ENCODE assay signal across 8 mouse cellular contexts in the genomic region with DNA sequence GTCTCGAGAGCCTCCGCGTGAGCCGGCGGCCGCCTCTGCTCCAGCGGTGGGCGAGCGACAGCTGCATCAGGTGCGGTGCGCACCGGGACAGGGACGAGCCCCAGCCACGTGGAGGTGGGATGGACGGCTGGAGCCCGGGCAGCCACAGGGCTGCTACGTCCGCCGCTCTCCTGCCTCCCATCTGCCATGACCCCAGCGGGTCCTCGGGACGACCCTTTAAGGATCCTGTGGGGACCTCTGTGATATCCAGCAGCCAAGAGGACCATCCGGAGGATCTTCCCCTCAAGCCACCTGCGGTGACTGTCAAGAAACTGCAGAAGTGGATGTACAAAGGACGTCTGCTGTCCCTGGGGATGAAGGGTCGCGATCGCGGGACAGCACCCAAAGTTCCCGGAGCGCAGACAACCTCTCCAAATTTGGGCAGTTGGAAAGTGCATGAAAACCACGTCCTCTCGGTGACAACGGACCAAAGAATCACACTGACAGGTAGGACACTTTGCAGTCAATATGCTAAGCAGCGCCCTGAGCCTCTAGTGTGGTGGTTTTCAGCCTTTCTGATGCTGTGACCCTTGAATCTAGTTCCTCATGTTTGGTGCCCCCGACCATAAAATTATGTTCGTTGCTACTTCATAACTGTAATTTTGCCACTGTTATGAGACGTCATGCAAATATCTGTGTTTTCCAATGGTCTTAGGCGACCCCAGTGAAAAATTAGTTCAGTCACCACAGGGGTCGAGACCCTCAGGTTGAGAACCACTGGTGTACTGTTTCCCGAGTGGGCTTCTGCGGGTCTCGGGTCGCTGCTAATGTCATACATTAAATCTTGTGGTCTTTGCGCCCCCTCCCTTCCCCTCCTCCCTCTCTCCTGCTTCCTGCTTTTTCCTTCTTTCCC. TPM values are rescaled to one million over a fixed set of nuclear protein-coding genes. Genes with fewer than 3 reads are reported as not detected.
DNase-seq lines count a peak whose midpoint lies in the region; ATAC-seq and TF ChIP-seq lines count a peak whose summit lies in the region.

No protein-coding gene starts in this region.

- no peak overlapping the region for H3K27ac ChIP-seq in cerebellum, adult 2 months (ENCODE audit: insufficient read depth, low read length)
- H3K27ac ChIP-seq in embryonic facial prominence, embryonic 14.5 days (replicated peaks; ENCODE audit: low read depth, low read length) = peak overlapping the region; percentile 90
- peak overlapping the region; percentile 91 for H3K27ac ChIP-seq in limb, embryonic 10.5 days
- H3K27ac ChIP-seq in neural tube, embryonic 15.5 days (replicated peaks) = no peak overlapping the region

- H3K4me2 ChIP-seq in embryonic facial prominence, embryonic 14.5 days (ENCODE audit: low read depth, low read length) = peak overlapping the region; percentile 86
- H3K4me2 ChIP-seq in neural tube, embryonic 15.5 days = peak overlapping the region; percentile 82

- WGBS in cerebellum, adult 2 months = 2% methylated on average over 45 of the region's 45 CpGs
- WGBS in embryonic facial prominence, embryonic 14.5 days = under 1% methylated on average over 37 of the region's 45 CpGs
- WGBS in limb, embryonic 10.5 days = under 1% methylated on average over 44 of the region's 45 CpGs
- under 1% methylated on average over 45 of the region's 45 CpGs for WGBS in neural tube, embryonic 15.5 days

- no peaks in the 10 kb centered on the region for H3K9me3 ChIP-seq in embryonic facial prominence, embryonic 14.5 days (ENCODE audit: control insufficient read depth, low read length)
- no peaks in the 10 kb centered on the region for H3K9me3 ChIP-seq in limb, embryonic 10.5 days (replicated peaks)
- H3K9me3 ChIP-seq in neural tube, embryonic 15.5 days (replicated peaks) = no peaks in the 10 kb centered on the region

- no peak for TF ChIP-seq CTCF in cerebellum, adult 2 months (IDR thresholded peaks at IDR 0.05; ENCODE audit: borderline replicate concordance, insufficient read depth, low read depth, low read length)

- no peaks in the 10 kb centered on the region for H3K36me3 ChIP-seq in embryonic facial prominence, embryonic 14.5 days (ENCODE audit: control insufficient read depth, insufficient read depth, low read length)
- H3K36me3 ChIP-seq in limb, embryonic 10.5 days = peaks cover 4% of the 10 kb centered on the region; the same call in 1 of the 2 replicates
- H3K36me3 ChIP-seq in neural tube, embryonic 15.5 days = no peaks in the 10 kb centered on the region

- peak overlapping the region; percentile 15 for H3K4me3 ChIP-seq in cerebellum, adult 2 months (replicated peaks; ENCODE audit: insufficient read depth, low read depth, low read length)
- peak overlapping the region; percentile 77 for H3K4me3 ChIP-seq in embryonic facial prominence, embryonic 14.5 days (ENCODE audit: low read depth, low read length)
- peak overlapping the region; percentile 75 for H3K4me3 ChIP-seq in limb, embryonic 10.5 days
- H3K4me3 ChIP-seq in neural tube, embryonic 15.5 days (replicated peaks) = peak overlapping the region; percentile 74

- H3K27me3 ChIP-seq in cerebellum, adult 2 months (ENCODE audit: control insufficient read depth, insufficient read depth, low read length) = peaks cover 1% of the 10 kb centered on the region; the same call in 1 of the 2 replicates
- 0 out of 2 replicates have a peak, but pooled peaks cover 3% of the 10 kb centered on the region for H3K27me3 ChIP-seq in embryonic facial prominence, embryonic 14.5 days (replicated peaks; ENCODE audit: control insufficient read depth, insufficient read depth, low read length)
- H3K27me3 ChIP-seq in limb, embryonic 10.5 days (ENCODE audit: low read depth, poor library complexity, severe bottlenecking) = peaks cover 34% of the 10 kb centered on the region
- H3K27me3 ChIP-seq in neural tube, embryonic 15.5 days (replicated peaks) = peaks cover 21% of the 10 kb centered on the region

- H3K9ac ChIP-seq in embryonic facial prominence, embryonic 14.5 days (ENCODE audit: low read depth, low read length) = peak overlapping the region; percentile 90
- peak overlapping the region; percentile 60 for H3K9ac ChIP-seq in neural tube, embryonic 15.5 days (replicated peaks)

- no peak; the same call in 1 of the 2 replicates for ATAC-seq in embryonic facial prominence, embryonic 14.5 days (ENCODE audit: low read depth)
- ATAC-seq in neural tube, embryonic 15.5 days (ENCODE audit: low FRiP score) = peak; percentile 37; the same call in 1 of the 2 replicates

- no peak for TF ChIP-seq POLR2A in cerebellum, adult 2 months (IDR thresholded peaks at IDR 0.05; ENCODE audit: borderline replicate concordance, insufficient read depth, low read length)

- no peak for DNase-seq in cerebellum, adult 2 months
- no peak for DNase-seq in cerebellum, adult 9-10 months
- peak; percentile 18 for DNase-seq in 416B (ENCODE audit: low read depth)
- DNase-seq in embryonic facial prominence, embryonic 14.5 days (ENCODE audit: low spot score) = no peak
- peak; percentile 72 for DNase-seq in limb, embryonic 10.5 days (ENCODE audit: low spot score)
- no peak for DNase-seq in right cerebral cortex, postnatal 14 days
- no peak for DNase-seq in urinary bladder, postnatal 25 days (ENCODE audit: low spot score)

- 0 out of 2 replicates have a peak, but pooled peaks cover 2% of the 10 kb centered on the region for H3K4me1 ChIP-seq in cerebellum, adult 2 months (ENCODE audit: control insufficient read depth, insufficient read depth, low read length)
- H3K4me1 ChIP-seq in embryonic facial prominence, embryonic 14.5 days (ENCODE audit: control insufficient read depth, insufficient read depth, low read length) = peaks cover 11% of the 10 kb centered on the region
- H3K4me1 ChIP-seq in limb, embryonic 10.5 days = peaks cover 36% of the 10 kb centered on the region
- H3K4me1 ChIP-seq in neural tube, embryonic 15.5 days = peaks cover 25% of the 10 kb centered on the region

RNA-seq across cellular contexts. Expression of gene Syde2, which starts 1.3 kb away (rescaled TPM):
- 1.2 and 1.3 TPM in 2 replicates for polyA plus RNA-seq in cerebellum, adult 2 months (2012; rRNA removed)
- polyA plus RNA-seq in embryonic facial prominence, embryonic 14.5 days (2014; fragmentation: Nextera tagmentation; extraction: Ambion mirVana) = 2.3 and 2.4 TPM in 2 replicates
- 1.2 and 1.3 TPM in 2 replicates for polyA plus RNA-seq in limb, embryonic 10.5 days (2016; fragmentation: Nextera tagmentation; extraction: Ambion mirVana)
- 0.37 and 0.57 TPM in 2 replicates for polyA plus RNA-seq in neural tube, embryonic 15.5 days (2015; fragmentation: Nextera tagmentation; extraction: Ambion mirVana)

RNA-seq across cellular contexts. Expression of gene 2410004B18Rik, which starts 51.1 kb away (rescaled TPM):
- 44.3 and 47.9 TPM in 2 replicates for polyA plus RNA-seq in cerebellum, adult 2 months (2012; rRNA removed)
- 47.3 and 48.9 TPM in 2 replicates for polyA plus RNA-seq in embryonic facial prominence, embryonic 14.5 days (2014; fragmentation: Nextera tagmentation; extraction: Ambion mirVana)
- 50.1 and 52.4 TPM in 2 replicates for polyA plus RNA-seq in limb, embryonic 10.5 days (2016; fragmentation: Nextera tagmentation; extraction: Ambion mirVana)
- 70.1 and 79.9 TPM in 2 replicates for polyA plus RNA-seq in neural tube, embryonic 15.5 days (2015; fragmentation: Nextera tagmentation; extraction: Ambion mirVana)

Comparison
In these comparisons a context has a peak if more than half of its experiments do, and no peak if none do; other contexts are left out.
1. DNase-seq: peak in 416B (single experiment) and limb, embryonic 10.5 days (single experiment); none in cerebellum, adult 2 months (0 of 2), cerebellum, adult 9-10 months (single experiment), embryonic facial prominence, embryonic 14.5 days (single experiment), right cerebral cortex, postnatal 14 days (single experiment) and urinary bladder, postnatal 25 days (single experiment).
2. H3K27ac ChIP-seq: peak in embryonic facial prominence, embryonic 14.5 days (single experiment) and limb, embryonic 10.5 days (single experiment); none in cerebellum, adult 2 months (single experiment) and neural tube, embryonic 15.5 days (single experiment).
3. H3K4me3 ChIP-seq: peak in every context shown above with its lines; median percentile 77 in embryonic facial prominence, embryonic 14.5 days; 75 in limb, embryonic 10.5 days; 74 in neural tube, embryonic 15.5 days; 15 in cerebellum, adult 2 months.